Mouse (Mus musculus) megakaryocyte progenitor cell, adult 5-6 weeks (primary cell): ENCODE results near the gene Hsp90ab1. TPM values are rescaled to one million over a fixed set of nuclear protein-coding genes. Genes with fewer than 3 reads are reported as not detected.

Experiments
- ATAC-seq: replicated peaks from 2 replicates; pipeline ENCODE4 v1.8.0; 2016; ENCODE audit warnings: mild to moderate bottlenecking, moderate TSS enrichment, inconsistent platforms; ENCODE audit not compliant: poor library complexity
- total RNA-seq, 2 experiments: library from RNA; stranded (forward) in 1 of 2; stranded (reverse) in 1 of 2; fragments of 157-497, 149-512 nt in 1 of 2; fragments of 200-1000 nt in 1 of 2; gene quantifications; 2 replicates each; pipeline versions ENCODE4 v1.2.3 to v1.2.4; 2015 to 2017

Gene Hsp90ab1
- total RNA-seq, 2 experiments from 2014 or later, result 1,324 to 2,380 TPM

DNA sequence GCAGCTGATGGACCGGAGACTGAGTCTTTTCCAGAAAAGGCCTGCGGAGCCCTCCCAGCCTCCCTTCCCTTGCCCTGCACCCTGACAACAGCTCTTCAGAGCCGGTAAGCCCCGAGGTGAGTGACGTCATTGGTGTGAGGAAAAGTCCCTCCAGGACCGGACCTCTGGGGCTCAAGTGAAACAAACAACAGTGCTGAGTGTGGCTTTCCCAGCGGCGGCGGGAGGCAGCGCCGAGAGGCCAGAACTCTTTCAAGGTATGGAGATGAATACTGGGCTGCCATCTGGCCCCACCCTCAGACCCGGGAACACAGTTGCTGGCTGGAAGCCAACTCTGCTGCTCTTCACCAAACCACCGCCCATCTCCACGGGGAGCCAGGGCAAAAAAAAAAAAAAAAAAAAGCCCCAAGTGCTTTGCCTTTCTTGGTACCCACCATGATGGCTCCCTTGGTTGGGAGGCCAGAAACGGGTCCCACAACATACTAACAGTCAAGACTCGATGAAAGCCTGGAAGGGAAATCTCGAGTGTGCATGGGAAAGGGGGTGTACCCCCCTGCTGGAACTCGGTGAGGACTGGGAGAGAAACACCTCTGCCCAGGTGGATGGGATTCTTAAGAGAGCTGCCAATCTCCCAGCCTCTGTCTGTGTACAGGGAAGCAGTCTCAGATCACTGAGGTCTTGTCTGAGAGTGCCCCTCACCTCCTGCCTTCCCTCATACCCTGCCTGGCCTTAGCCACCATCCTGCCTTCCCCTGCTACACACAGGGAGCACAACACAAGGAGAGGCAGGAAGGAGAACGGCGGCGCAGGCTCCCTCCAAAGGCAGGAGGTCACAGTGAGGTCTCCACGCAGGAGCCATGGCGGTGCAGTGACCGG, 28.8 kb downstream of the Hsp90ab1 start:
- ATAC-seq, result no peak

DNA sequence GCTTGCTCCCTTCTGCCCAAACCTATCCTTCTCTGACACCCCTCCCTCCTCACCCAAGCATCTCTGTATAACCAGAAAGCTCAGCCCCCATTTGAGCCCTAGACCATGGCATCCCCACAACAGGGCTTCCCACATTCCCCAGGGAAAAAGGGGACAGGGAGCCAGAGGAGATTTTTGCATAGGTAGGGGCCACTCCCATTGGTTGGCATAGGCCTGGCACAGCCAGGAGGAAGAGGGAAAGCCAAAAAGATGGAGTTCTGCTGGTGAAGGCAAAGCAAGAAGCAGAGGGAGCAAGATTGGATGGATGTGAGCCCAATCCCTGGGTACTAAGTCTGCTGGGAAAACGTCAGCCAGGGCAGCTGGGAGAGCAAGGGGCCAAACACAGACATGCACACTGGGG, 30.0 kb downstream of the Hsp90ab1 start:
- ATAC-seq, result no peak

DNA sequence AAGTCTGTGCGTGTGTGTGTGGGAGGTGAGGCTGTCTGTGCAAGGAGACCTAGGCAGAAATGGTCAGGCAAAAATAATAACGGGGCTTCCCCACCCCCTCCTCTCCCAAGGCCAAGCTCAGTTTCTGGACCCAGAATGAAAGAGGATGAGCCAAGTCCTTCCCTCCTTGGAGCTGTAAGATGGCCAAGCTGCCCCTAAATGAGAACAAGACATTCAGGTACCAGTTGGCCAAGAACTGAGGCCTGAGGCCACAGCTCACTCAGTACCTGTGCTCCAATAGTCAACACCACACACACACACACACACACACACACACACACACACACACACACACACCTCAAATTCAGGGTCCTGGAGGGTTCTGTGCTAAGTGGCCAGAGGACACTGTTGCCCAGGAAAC, 30.4 kb downstream of the Hsp90ab1 start:
- no peak for ATAC-seq

DNA sequence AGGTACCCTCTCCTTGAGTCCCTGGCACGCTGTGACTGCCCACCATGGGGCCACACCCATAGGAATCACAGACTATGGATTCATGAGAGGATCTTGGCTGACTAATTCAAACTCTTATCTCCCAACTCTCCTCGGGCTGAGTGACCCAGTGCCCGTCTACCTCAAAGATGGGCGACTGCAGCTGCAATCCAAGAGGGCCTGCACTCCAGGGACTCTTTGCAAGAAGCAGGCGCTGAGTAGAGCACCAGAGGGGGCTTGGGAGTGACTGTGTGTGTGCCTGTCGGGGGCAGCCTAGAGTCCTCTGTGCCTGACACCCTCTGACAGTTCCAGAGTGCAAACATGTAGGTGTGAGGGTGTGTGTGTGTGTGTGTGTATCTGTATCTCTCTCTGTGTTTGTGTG, 30.9 kb downstream of the Hsp90ab1 start:
- ATAC-seq, result no peak

DNA sequence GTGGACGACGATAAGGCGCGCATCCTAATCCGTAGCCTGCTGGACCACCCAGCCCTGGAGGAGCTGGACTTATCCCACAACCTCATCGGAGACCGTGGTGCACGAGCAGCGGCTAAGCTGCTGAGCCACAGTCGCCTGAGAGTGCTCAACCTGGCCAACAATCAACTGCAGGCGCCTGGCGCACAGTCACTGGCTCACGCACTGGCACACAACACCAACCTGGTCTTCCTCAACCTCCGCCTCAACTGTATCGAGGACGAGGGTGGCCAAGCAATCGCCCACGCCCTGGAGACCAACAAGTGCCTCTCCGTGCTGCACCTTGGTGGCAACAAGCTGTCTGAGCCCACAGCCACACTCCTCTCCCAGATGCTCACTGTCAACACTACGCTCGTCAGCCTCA, 33.4 kb downstream of the Hsp90ab1 start:
- no peak for ATAC-seq

DNA sequence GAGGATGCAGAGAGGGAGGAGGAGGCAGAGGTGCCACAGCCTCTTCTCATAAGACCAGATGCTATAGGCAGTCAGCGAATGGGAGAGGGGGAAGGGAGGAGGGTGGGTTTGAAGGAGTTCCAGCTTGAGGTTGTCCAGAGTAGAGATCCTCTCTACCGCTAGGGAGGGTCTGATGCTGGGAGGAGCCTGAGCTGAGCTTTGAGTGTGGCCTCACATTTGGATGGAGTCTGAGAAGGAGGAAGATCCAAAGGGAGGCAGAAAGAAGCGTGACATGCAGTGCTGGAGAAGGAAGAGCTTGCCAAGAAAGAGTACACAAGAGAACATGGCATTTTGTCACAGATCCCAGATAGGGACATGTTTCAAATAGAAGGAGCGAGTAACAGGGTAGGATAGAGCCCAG, 34.7 kb downstream of the Hsp90ab1 start:
- no peak for ATAC-seq

DNA sequence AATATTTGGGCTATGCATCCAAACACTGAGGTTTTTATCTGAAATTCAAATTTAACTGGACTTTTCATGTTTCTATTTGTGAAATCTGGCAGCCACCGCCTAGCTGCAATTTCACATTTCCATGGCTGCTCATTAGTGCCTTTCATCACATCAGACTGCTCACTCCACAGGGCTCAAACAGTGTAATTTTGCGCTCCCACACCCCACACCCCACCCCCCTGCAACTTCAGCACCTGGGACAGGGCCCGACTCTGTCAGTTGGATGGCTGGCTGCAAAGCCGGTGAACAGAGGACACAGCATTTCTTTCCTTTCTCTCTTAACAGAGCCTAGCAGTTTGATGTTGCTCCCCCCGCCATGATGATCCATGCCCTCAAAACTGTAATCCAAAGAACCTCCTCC, 36.8 kb downstream of the Hsp90ab1 start:
- peak; percentile 68; the same call in 1 of the 2 replicates for ATAC-seq

DNA sequence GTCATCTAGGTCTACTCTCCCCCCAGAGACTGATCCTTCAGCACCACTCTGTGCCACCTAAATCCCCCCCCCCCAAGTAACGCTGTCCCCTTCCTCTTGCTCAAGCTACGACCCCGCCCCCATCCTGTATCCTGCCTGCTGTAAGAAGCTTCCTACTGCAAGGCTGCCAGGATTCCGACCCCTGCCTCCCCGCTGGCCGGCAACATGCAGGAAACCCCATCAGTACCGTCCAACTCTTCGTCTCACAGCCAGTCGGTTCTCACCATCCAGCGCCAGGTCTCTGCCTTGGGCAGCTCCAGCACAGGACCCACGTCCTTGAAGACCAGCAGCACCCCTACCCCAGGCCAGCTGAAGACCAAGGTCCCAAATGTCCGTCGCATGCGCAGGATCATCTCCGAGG, 40.2 kb downstream of the Hsp90ab1 start:
- no peak for ATAC-seq

DNA sequence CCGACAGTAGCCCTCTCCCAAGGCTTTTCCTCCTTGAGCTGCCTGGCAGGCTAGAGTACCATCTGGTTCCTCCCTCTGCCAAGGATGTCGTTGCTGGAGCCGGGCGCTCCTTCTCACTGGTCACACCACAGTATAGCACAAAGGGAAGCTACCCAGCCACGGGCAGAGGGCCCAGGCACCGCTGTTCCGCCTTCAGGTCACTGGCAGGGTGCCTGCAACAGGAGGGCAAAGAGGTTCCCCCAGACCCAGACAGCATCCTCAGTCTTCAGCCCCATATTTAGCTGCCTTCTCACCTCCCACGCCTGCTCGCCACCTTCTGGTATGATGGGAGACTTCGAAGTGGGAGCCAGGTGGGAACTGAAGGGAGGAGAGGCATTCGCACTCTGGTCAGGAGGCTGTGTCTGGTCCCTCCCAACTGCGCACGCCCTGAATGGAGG, 42.7 kb downstream of the Hsp90ab1 start:
- ATAC-seq, result no peak

DNA sequence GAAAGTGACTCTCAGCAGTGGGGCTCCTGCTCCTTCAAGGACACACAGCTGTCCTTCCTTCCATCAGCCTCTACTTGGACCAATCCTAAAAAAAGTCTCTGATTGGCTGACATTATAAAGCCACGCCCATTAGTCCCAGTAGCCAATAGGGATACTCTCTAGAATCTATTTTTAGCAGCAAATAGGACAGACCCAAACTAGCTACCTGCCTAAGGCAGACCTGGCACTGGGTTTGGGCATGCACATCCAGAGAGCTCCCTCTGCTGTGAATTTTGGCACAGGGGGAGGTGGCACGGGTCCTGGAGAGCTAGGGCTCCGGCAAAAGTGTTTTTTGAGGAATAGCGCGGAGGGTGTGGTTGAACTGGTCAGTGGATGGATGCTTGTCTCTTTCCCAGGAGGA, 46.5 kb downstream of the Hsp90ab1 start:
- no peak for ATAC-seq

DNA sequence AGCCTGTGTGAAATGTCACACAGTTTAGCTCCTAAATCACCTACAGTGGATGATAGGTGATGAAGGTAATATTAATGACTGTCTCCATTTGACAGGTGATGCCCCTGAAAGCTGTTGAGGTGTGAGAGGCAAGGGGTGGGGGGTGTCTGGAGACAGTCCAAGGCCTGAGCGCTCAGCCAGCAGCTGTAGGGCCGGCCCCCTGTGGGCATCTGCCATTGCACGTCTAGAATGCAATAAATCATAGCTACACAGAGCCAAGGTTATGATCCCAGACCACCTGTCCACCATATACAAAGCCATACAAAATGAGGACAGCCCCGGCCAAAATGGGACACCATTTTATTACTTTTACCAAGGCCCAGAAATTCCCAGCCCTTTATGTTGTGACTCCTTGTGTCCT, 48.1 kb downstream of the Hsp90ab1 start:
- no peak for ATAC-seq

DNA sequence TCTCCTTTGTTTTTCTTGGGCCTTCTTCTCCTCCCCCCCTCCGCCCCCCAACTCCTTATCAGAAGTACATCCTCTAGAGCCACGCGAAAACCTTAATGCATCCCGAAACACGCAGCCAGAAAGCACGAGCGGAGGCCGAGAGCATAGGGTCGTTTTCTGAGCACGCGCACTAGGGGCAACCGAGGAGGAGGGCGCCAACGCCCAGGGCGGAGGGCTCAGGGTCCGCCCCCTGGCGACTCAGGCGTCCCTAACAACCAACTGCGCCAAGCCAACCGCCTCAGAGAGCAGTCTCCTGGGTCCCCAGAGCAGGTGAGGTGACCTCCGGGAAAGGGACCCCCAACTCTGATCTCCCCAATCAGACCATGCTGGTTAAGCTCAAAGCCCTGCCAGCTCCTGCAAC, 49.8 kb downstream of the Hsp90ab1 start, which contains the start of gene Tcte1:
Tcte1 (plus strand) TSS at position 172 of the 400 bp plus-strand sequence.
- ATAC-seq, result peak; percentile 44; the same call in 1 of the 2 replicates

DNA sequence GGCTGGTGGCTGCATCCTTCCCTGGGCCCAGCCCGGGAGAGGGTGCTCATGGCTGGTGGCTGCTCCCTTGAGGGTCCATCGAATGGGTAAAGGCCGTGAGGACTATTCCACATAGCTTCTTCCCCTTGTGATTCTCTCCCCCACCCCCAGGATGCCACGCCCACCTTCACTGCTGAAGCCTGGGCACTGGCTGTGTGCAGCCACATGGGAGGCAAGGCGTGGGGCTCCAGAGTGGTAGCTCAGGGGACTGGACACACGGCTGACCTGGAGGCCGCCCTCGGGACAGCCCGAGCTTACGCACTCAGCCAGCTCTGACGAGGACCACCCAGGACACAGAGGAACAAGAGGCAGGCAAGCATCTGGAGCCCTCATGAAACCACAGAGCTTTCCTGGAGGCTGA, 52.9 kb downstream of the Hsp90ab1 start:
- no peak for ATAC-seq

DNA sequence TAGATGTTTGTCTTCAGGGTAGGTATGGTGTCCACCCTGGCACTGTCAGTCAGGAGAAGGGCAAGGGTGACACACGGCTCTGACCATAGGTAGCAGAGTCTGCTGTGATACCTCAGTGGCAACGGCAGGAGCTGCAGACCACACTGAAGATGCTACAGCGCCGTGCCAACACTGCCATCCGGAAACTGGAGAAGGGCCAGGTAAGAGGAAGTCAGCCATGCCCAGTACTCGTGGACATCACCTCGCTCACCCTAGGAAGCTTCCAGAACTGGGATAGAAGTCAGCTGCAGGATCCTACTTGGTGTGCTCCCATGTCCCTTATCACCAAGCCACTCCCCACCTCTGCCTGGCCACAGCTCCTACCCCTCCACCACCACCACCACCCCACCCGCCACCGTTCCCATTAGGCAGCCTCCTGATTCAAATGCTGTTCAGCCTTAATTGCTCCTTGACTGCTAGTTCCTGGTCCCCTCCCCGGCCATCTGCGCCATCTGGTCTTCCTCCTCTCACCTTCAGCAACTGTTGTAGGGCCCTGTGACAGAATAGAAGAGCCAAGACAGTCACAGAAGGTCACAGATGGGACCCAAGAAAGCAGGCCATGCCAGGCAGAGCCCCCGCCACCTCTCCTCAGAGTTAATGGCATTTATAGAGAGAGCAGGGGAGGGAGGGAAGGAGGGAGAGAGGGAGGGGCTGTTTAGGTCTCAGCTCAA, 54.1 kb downstream of the Hsp90ab1 start:
- no peak for ATAC-seq

Other genes starting within 250 kb of the Hsp90ab1 start
- 60.9 and 69.3 TPM in 2 replicates for gene Cdc5l, start 139.5 kb downstream of the Hsp90ab1 start, total RNA-seq (2015)
- 109 and 128 TPM in 2 replicates for gene Cdc5l, start 139.5 kb downstream of the Hsp90ab1 start, total RNA-seq (2017)
- not detected in 2 replicates for gene Spats1, start 97.9 kb downstream of the Hsp90ab1 start, total RNA-seq (2015)
- gene Spats1, start 97.9 kb downstream of the Hsp90ab1 start, total RNA-seq (2017), result not detected in 2 replicates
- gene Aars2, start 66.4 kb downstream of the Hsp90ab1 start, total RNA-seq (2015), result 4.6 and 4.9 TPM in 2 replicates
- gene Aars2, start 66.4 kb downstream of the Hsp90ab1 start, total RNA-seq (2017), result 7.4 and 9.6 TPM in 2 replicates
- not detected in 2 replicates for gene Tcte1, start 49.8 kb downstream of the Hsp90ab1 start, total RNA-seq (2015)
- not detected in 2 replicates for gene Tcte1, start 49.8 kb downstream of the Hsp90ab1 start, total RNA-seq (2017)
- 0.12 TPM in 1 of 2 replicates, not detected in the other for gene Tmem151b, start 23.6 kb downstream of the Hsp90ab1 start, total RNA-seq (2015)
- gene Tmem151b, start 23.6 kb downstream of the Hsp90ab1 start, total RNA-seq (2017), result 0.12 TPM in 1 of 2 replicates, not detected in the other
- 5.7 and 7.0 TPM in 2 replicates for gene Nfkbie, start 17.6 kb downstream of the Hsp90ab1 start, total RNA-seq (2015)
- gene Nfkbie, start 17.6 kb downstream of the Hsp90ab1 start, total RNA-seq (2017), result 5.1 and 9.5 TPM in 2 replicates
- 80.2 and 85.9 TPM in 2 replicates for gene Slc35b2, start 9.4 kb downstream of the Hsp90ab1 start, total RNA-seq (2015)
- gene Slc35b2, start 9.4 kb downstream of the Hsp90ab1 start, total RNA-seq (2017), result 84.9 and 120 TPM in 2 replicates
- gene Slc29a1, start 26.3 kb upstream of the Hsp90ab1 start, total RNA-seq (2015), result 43.5 and 67.7 TPM in 2 replicates
- 64.1 and 64.3 TPM in 2 replicates for gene Slc29a1, start 26.3 kb upstream of the Hsp90ab1 start, total RNA-seq (2017)
- not detected in 2 replicates for gene Mymx, start 28.8 kb upstream of the Hsp90ab1 start, total RNA-seq (2015)
- gene Mymx, start 28.8 kb upstream of the Hsp90ab1 start, total RNA-seq (2017), result not detected in 2 replicates
- gene Capn11, start 86.1 kb upstream of the Hsp90ab1 start, total RNA-seq (2015), result 0.07 TPM in 1 of 2 replicates, not detected in the other
- gene Capn11, start 86.1 kb upstream of the Hsp90ab1 start, total RNA-seq (2017), result 0.17 TPM in 1 of 2 replicates, not detected in the other
- gene Mrpl14, start 113.1 kb upstream of the Hsp90ab1 start, total RNA-seq (2015), result 35.2 and 47.5 TPM in 2 replicates
- gene Mrpl14, start 113.1 kb upstream of the Hsp90ab1 start, total RNA-seq (2017), result 24.9 and 34.2 TPM in 2 replicates
- 3.9 and 5.0 TPM in 2 replicates for gene Tmem63b, start 113.6 kb upstream of the Hsp90ab1 start, total RNA-seq (2015)
- gene Tmem63b, start 113.6 kb upstream of the Hsp90ab1 start, total RNA-seq (2017), result 2.0 and 5.5 TPM in 2 replicates
- gene 1600014C23Rik, start 160.6 kb upstream of the Hsp90ab1 start, total RNA-seq (2015), result not detected in 2 replicates
- not detected in 2 replicates for gene 1600014C23Rik, start 160.6 kb upstream of the Hsp90ab1 start, total RNA-seq (2017)